Mouse (Mus musculus): ENCODE measurements around the gene Rmnd1. TPM values are rescaled to one million over a fixed set of nuclear protein-coding genes. Genes with fewer than 3 reads are reported as not detected.
"Not testable (repeated sequence)": the region's sequence is repeated elsewhere in the genome, so short reads cannot be mapped to it uniquely, and the experiment has no call there.

The Rmnd1 gene
- 10 to 100 TPM; 24.0 to 27.4 TPM for total RNA-seq (2021)
- long read RNA-seq, experiment 1, transcript Rmnd1-201 (13 exons, 3,139 nt): major isoform, 9 of 19 reads
- long read RNA-seq, experiment 1, partial matches to known transcripts: 2 of 19 reads
- long read RNA-seq, experiment 1, other reads (novel, unspliced or antisense): 8 of 19 reads
- long read RNA-seq, experiment 2, transcript Rmnd1-201 (13 exons, 3,139 nt): major isoform, 11 of 27 reads
- long read RNA-seq, experiment 2, partial matches to known transcripts: 2 of 27 reads
- long read RNA-seq, experiment 2, other reads (novel, unspliced or antisense): 13 of 27 reads

DNA sequence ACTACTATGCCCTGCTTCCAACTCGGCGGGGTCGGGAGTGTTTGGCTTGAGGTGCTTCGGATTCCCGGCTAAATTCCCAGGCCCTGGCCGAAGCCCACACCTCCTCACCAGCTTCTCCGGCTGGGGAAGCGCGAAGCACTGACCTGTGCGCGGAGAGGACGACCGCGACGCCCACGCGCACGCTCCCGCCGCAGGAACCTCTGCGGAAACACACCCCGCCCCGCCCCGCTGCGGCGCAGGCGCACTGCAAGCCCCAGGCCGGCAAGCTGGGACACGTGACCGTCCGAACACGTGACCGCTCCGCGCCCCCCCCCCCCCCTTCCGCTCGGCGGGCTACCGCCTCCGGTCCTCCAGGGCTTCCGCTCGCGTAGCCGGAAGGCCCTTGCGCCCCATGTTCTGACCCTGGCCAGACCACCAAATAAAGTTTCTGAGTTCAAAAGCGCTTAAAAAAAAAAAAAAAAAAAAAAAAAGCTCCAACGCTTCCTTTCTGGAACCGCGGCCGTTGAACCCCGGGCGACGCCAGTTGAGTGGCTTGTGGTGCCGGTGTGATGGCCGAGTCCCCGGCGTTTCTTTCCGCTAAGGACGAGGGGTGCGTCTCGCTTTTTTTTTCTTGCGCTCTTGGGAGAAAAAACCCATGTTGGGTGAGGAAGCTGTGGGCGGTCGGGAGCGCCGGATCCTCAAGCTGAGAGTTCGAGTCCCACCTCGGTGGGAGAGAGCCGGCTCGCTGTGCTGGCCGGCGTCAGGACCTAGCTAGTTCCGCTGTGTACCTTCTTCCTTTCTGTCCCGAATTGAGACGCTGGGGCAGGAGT is at the start of gene Rmnd1, which contains the start of gene Armt1:
Rmnd1 (minus strand) TSS at position 266 of the 809 bp plus-strand sequence.
Armt1 (plus strand) TSS at position 345 of the 809 bp plus-strand sequence.
- peak; percentile 93 to 94 for DNase-seq (ENCODE audit: low spot score in 2 of 2)

DNA sequence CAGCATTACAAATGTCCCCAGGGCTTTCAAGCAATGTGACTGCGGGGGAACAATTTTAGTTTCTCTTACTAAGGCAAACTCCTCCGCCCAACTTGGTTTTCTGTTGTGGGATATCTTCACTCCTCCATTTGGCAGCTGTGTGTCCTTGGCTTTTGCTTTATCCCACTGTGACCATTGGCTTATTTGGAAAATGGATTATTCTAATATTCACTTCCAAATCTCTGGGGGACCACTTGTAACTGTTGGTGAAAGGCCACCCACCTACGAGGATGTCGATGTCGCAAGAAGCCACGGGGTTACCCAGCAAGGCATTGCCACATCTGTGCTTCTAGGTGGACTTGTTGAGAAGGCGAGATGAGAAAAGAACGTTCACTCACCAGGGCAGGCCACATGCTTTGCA is 49.5 kb upstream of the Rmnd1 start:
- DNase-seq (ENCODE audit: low spot score in 2 of 2): no peak

- no peak for DNase-seq (ENCODE audit: low spot score in 2 of 2)
These were observed 48.7 kb upstream of the Rmnd1 start for GRCm38 (mm10) chr10:4480929-4481328.

GRCm38 (mm10) chr10:4476604-4477003 is 44.4 kb upstream of the Rmnd1 start:
- no peak for DNase-seq (ENCODE audit: low spot score in 2 of 2)

GRCm38 (mm10) chr10:4475431-4475830 is 43.2 kb upstream of the Rmnd1 start:
- DNase-seq (ENCODE audit: low spot score in 2 of 2): no peak

DNA sequence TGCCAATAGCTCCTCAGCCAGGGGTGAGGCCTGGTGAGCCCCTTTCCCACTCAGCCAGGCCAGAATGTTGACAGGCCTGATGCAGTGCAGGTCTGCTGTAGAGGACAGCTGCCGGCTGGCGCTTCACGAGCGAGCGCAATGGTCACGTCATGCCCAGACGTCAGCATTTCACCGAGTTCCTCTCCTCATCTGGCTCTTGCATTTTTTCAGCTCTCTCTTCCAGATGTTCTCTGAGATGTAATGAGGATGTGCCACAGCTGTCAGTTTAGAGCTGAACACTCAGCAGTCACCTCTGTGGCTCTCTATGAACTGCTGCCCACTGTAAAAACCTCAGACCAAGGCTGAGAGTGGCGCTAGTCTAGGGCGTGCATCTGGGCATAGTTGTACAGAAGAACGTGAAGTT is 41.4 kb upstream of the Rmnd1 start:
- no peak for DNase-seq (ENCODE audit: low spot score in 2 of 2)

GRCm38 (mm10) chr10:4469406-4469805 is 37.2 kb upstream of the Rmnd1 start:
- no peak for DNase-seq (ENCODE audit: low spot score in 2 of 2)

GRCm38 (mm10) chr10:4465799-4466198 is 33.6 kb upstream of the Rmnd1 start:
- DNase-seq (ENCODE audit: low spot score in 2 of 2): no peak

DNA sequence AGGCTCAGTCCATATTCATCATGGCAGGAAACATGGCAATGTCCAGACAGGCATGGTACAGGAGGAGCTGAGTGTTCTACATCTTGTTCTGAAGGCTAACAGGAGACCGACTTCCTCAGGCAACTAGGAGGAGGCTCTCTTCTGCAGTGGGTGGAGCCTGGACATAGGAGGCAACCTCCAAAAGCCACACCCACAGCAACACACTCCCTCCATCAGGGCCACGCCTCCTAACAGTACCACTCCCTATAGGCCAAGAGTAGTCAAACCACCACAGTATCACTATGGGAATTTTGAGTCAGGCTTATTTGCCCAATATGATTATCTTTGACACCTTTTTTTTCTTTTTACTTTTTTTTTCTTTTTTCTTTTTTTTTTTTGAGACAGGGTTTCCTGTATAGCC is 28.0 kb upstream of the Rmnd1 start:
- no peak for DNase-seq (ENCODE audit: low spot score in 2 of 2)

- DNase-seq (ENCODE audit: low spot score in 2 of 2): no peak
These were observed 24.2 kb upstream of the Rmnd1 start for GRCm38 (mm10) chr10:4456409-4456808.

DNA sequence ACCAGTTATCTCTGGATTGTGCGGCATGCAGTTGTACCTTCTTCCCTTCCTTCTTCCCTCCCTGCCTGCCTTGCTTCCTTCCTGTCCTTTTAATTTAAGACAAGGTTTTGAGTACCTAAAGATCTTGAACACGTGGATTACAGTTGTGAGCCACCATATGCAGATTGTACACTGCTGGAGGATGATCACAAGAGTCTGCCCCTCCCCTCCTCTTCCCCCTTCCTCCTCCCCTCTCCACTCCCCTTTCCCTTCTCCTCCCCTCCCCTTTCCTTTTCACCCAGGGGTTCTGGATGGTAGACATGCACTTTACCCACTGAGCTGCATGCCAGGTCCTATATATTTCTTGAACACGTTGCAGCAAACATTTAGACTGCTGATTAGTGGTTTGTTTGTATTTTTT is 3.2 kb upstream of the Rmnd1 start:
- DNase-seq (ENCODE audit: low spot score in 2 of 2): no peak

DNA sequence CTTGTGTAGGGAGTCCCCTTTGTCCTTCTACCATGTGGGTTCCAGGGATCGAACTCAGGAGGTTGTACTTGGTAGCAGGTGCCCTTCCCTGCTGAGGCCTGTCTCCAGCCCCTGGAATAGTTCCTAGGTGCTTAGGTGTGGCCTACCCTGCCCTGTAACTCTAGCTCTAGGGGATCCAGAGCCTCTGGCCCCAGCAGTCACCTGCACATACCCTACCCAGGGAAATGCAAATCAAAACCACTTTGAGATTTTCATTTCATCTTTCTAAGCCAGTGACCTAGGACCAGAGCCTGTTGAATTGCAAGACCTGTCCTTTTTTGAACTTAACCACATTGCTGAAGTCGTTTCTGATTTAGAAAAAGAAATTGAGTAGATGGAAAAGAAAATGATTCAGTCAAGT is 1.7 kb upstream of the Rmnd1 start:
- not testable (repeated sequence) for DNase-seq (ENCODE audit: low spot score in 2 of 2)

GRCm38 (mm10) chr10:4432996-4433755 is 988 bp upstream of the Rmnd1 start:
- DNase-seq (ENCODE audit: low spot score in 2 of 2): no peak

GRCm38 (mm10) chr10:4431746-4432122 is 454 bp downstream of the Rmnd1 start:
- DNase-seq (ENCODE audit: low spot score in 2 of 2): peak in 1 of 2 experiments; percentile 15

DNA sequence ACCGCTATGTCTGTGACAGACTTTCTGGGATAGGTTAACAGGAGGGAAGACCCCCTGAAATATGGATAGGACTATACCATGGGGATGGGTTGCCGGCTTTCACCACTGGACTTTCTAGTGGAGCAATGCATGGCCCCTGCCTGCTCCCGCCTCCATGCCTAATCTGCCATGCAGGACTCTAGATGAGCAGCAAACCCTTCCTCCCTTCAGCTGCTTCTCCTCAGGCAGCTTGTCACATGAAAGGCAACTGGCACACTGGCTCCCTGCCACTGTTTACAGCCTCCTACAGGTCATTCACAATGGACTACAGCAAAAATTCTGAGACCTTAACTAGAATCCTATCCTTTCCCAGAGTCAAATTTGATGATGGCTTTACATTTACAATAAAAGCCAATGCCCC is 1.4 kb downstream of the Rmnd1 start:
- no peak for DNase-seq (ENCODE audit: low spot score in 2 of 2)

- DNase-seq (ENCODE audit: low spot score in 2 of 2): no peak
These were observed 1.8 kb downstream of the Rmnd1 start for GRCm38 (mm10) chr10:4430399-4430798.

GRCm38 (mm10) chr10:4425245-4425644 is 6.9 kb downstream of the Rmnd1 start:
- no peak for DNase-seq (ENCODE audit: low spot score in 2 of 2)

DNA sequence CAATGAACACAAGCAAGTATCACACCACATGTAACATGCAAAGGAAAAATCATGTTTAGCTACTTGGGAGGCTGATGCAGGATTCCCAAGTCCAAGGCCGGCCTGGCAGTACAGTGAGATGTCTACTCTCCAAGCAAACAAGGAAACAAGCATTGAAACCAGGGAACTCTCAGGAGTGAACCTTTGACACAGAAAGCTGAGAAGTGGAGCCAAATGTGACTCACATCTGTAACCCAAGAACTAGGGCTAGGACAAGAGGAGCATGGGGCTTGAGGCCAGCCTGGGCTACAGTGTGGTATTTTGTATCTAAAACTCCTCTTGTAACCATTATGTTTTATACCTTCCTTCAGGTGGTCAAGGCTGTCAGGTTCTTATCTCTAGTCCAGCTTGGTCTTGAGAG is 25.0 kb downstream of the Rmnd1 start:
- no peak for DNase-seq (ENCODE audit: low spot score in 2 of 2)

GRCm38 (mm10) chr10:4405511-4405910 is 26.7 kb downstream of the Rmnd1 start:
- no peak for DNase-seq (ENCODE audit: low spot score in 2 of 2)

DNA sequence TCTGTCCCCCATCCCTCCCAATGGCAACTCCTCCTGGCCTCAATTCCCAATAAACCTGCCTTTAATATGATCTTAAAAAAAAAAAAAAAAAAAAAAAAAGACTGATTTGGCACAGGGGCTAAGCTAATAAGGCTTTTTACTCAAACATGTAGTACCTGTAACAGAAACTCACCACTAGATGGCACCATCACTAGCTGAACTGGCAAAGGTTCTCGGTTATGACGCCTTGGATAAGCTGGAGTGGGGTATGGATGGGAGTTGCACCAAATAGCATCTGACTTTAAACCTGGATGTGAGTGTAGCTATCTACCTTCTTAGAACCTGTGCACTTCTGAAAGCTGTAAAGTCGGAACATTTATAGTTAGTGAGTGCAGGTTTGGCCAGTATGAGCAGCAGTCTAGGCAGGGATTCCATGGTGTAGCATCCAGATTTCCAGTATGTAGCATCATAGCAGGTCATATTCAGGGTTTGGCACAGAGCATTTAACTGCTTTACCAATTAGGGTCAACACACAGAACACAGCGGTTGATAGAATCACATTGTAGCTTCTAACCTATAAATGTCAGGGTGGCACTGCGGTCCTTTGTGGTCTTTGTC is 27.2 kb downstream of the Rmnd1 start:
- DNase-seq (ENCODE audit: low spot score in 2 of 2): peak in 1 of 2 experiments; percentile 77

GRCm38 (mm10) chr10:4398058-4398457 is 34.1 kb downstream of the Rmnd1 start:
- DNase-seq (ENCODE audit: low spot score in 2 of 2): no peak
